17 mouse cellular contexts compared by ENCODE assay signal in genomic region chr2:162430171-162430570, GRCm38 (mm10).
DNase-seq lines count a peak whose midpoint lies in the region; ATAC-seq lines count a peak whose summit lies in the region.
"Had no signal": no experiment of that assay in that cellular context is flagged by ENCODE, and none has a peak within 500 bp of the region (broad histone marks: within the 10 kb centered on the region; RNA-seq: fewer than 3 reads in every experiment).

No protein-coding gene starts in this region.

- no peaks in the 10 kb centered on the region for H3K4me1 ChIP-seq in forebrain, embryonic 15.5 days
- H3K4me1 ChIP-seq: embryonic facial prominence, embryonic 13.5 days; hindbrain, embryonic 12.5 days; limb, embryonic 13.5 days; midbrain, embryonic 12.5 days; stomach, embryonic 15.5 days had no signal

- H3K4me2 ChIP-seq in forebrain, embryonic 15.5 days (replicated peaks) = no peak overlapping the region
- H3K4me2 ChIP-seq: embryonic facial prominence, embryonic 13.5 days; heart, embryonic 11.5 days; hindbrain, embryonic 12.5 days; limb, embryonic 13.5 days; midbrain, embryonic 12.5 days; stomach, embryonic 15.5 days had no signal

- no peak overlapping the region for H3K9ac ChIP-seq in forebrain, embryonic 15.5 days (replicated peaks)
- H3K9ac ChIP-seq: embryonic facial prominence, embryonic 13.5 days; forebrain, postnatal 0 days; hindbrain, embryonic 12.5 days; limb, embryonic 13.5 days; midbrain, embryonic 12.5 days; stomach, embryonic 15.5 days had no signal

- no peaks in the 10 kb centered on the region for H3K27me3 ChIP-seq in forebrain, embryonic 15.5 days
- H3K27me3 ChIP-seq: CH12.LX; embryonic facial prominence, embryonic 13.5 days; hindbrain, embryonic 12.5 days; limb, embryonic 13.5 days; midbrain, embryonic 12.5 days; stomach, embryonic 15.5 days had no signal

- no peak for ATAC-seq in forebrain, embryonic 15.5 days (replicated peaks)
- ATAC-seq: forebrain, postnatal 0 days had no signal

- no peaks in the 10 kb centered on the region for H3K9me3 ChIP-seq in forebrain, embryonic 15.5 days
- H3K9me3 ChIP-seq: embryonic facial prominence, embryonic 13.5 days; hindbrain, embryonic 12.5 days; limb, embryonic 13.5 days; midbrain, embryonic 12.5 days; stomach, embryonic 15.5 days had no signal

- H3K27ac ChIP-seq in forebrain, embryonic 15.5 days (replicated peaks) = no peak overlapping the region
- H3K27ac ChIP-seq: embryonic facial prominence, embryonic 13.5 days; hindbrain, embryonic 12.5 days; limb, embryonic 13.5 days; midbrain, embryonic 12.5 days; stomach, embryonic 15.5 days had no signal

- DNase-seq in layer of hippocampus, adult 11-12 months (ENCODE audit: low spot score) = peak; percentile 48
- no peak for DNase-seq in layer of hippocampus, postnatal 10 days (ENCODE audit: low spot score in 2 of 2)
- peak; percentile 87 for DNase-seq in brain, adult 2 months (ENCODE audit: low read depth, low spot score)
- peak; percentile 60 to 68 for DNase-seq in frontal cortex, postnatal 36 days (ENCODE audit: low spot score in 2 of 2)
- peak; percentile 65 to 69 for DNase-seq in left cerebral cortex, adult 9 months (ENCODE audit: low spot score in 2 of 2)
- no peak for DNase-seq in spleen, postnatal 4 days (ENCODE audit: low spot score in 2 of 2)
- no peak for DNase-seq in gastrocnemius, adult 8-10 months (ENCODE audit: low spot score in 2 of 2)
- DNase-seq: cerebellum, postnatal 14 days; forebrain, postnatal 0 days had no signal

- WGBS in forebrain, embryonic 15.5 days = 84% methylated on average over 7 of the region's 7 CpGs

- no peaks in the 10 kb centered on the region for H3K36me3 ChIP-seq in forebrain, embryonic 15.5 days
- H3K36me3 ChIP-seq: embryonic facial prominence, embryonic 13.5 days; hindbrain, embryonic 12.5 days; limb, embryonic 13.5 days; midbrain, embryonic 12.5 days; stomach, embryonic 15.5 days had no signal

- H3K4me3 ChIP-seq in forebrain, embryonic 15.5 days = no peak overlapping the region
- H3K4me3 ChIP-seq: embryonic facial prominence, embryonic 13.5 days; hindbrain, embryonic 12.5 days; limb, embryonic 13.5 days; midbrain, embryonic 12.5 days; stomach, embryonic 15.5 days had no signal

Comparison
In these comparisons a context has a peak if more than half of its experiments do, and no peak if none do; other contexts are left out.
1. DNase-seq: peak in layer of hippocampus, adult 11-12 months (single experiment), brain, adult 2 months (single experiment), frontal cortex, postnatal 36 days (2 of 2) and left cerebral cortex, adult 9 months (2 of 2); none in layer of hippocampus, postnatal 10 days (0 of 2), spleen, postnatal 4 days (0 of 2) and gastrocnemius, adult 8-10 months (0 of 2).